Mouse (Mus musculus) neural tube, embryonic 14.5 days (tissue): Measurements from ENCODE around the gene Chrng. TPM values are rescaled to one million over a fixed set of nuclear protein-coding genes. Genes with fewer than 3 reads are reported as not detected.
A peak's percentile ranks its signal among the peaks of the same experiment; 100 is the strongest.

Experiments
- ATAC-seq: fragments of 200-750 bp; cut with Nextera tagmentation; 2 replicates; pipeline ENCODE4 v1.8.0; 2017; ENCODE audit warnings: low read depth, mild to moderate bottlenecking, moderate TSS enrichment, moderate library complexity
- H3K27ac ChIP-seq: fragments of 300-500 bp; sonication (generic); 2 replicates; pipeline ENCODE4 v1.5.1; 2014; ENCODE audit warnings: low read depth, mild to moderate bottlenecking, control low read depth, low read length, moderate library complexity, mixed read lengths
- H3K27me3 ChIP-seq: fragments of 300-500 bp; sonication (generic); 2 replicates; pipeline ENCODE4 v1.6.1; 2014; ENCODE audit warnings: low read length; ENCODE audit not compliant: control insufficient read depth, insufficient read depth
- H3K36me3 ChIP-seq: fragments of 300-500 bp; sonication (generic); 2 replicates; pipeline ENCODE4 v1.6.1; 2014; ENCODE audit warnings: low read length, mixed read lengths; ENCODE audit not compliant: control insufficient read depth, insufficient read depth
- H3K4me1 ChIP-seq: fragments of 300-500 bp; sonication (generic); 2 replicates; pipeline ENCODE4 v1.6.1; 2014; ENCODE audit warnings: low read length; ENCODE audit not compliant: control insufficient read depth, insufficient read depth
- H3K4me2 ChIP-seq: fragments of 300-500 bp; sonication (generic); 2 replicates; pipeline ENCODE4 v1.6.1; 2014; ENCODE audit warnings: mild to moderate bottlenecking, low read depth, low read length, control low read depth
- H3K4me3 ChIP-seq: fragments of 300-500 bp; sonication (generic); 2 replicates; pipeline ENCODE4 v1.5.1; 2014; ENCODE audit warnings: low read depth, low read length, control low read depth, mixed read lengths
- H3K9ac ChIP-seq: fragments of 300-500 bp; sonication (generic); replicated peaks from 2 replicates; pipeline ENCODE4 v1.6.1; 2014; ENCODE audit warnings: low read depth, mild to moderate bottlenecking, control low read depth, low read length, mixed read lengths
- H3K9me3 ChIP-seq: fragments of 300-500 bp; sonication (generic); 2 replicates; pipeline ENCODE4 v1.6.1; 2016; ENCODE audit warnings: low read length; ENCODE audit not compliant: control insufficient read depth
- WGBS: fragments of 180-500 bp; shearing (Covaris S2); extraction: QIAGEN DNeasy Blood & Tissue Kit; methylation state at CpG from one replicate; pipeline ENCODE4 v1.1.7; 2014; 5-methylcytosine and 5-hydroxymethylcytosine counted together
- polyA plus RNA-seq: library from polyadenylated mRNA; unstranded; fragments of >200 nt; fragmentation: Nextera tagmentation; extraction: Ambion mirVana; gene quantifications from 2 replicates; pipeline ENCODE4 v1.2.1, GENCODE M21; 2014

Gene Chrng
- polyA plus RNA-seq, 1 experiment from 2014 or later: not detected

DNA sequence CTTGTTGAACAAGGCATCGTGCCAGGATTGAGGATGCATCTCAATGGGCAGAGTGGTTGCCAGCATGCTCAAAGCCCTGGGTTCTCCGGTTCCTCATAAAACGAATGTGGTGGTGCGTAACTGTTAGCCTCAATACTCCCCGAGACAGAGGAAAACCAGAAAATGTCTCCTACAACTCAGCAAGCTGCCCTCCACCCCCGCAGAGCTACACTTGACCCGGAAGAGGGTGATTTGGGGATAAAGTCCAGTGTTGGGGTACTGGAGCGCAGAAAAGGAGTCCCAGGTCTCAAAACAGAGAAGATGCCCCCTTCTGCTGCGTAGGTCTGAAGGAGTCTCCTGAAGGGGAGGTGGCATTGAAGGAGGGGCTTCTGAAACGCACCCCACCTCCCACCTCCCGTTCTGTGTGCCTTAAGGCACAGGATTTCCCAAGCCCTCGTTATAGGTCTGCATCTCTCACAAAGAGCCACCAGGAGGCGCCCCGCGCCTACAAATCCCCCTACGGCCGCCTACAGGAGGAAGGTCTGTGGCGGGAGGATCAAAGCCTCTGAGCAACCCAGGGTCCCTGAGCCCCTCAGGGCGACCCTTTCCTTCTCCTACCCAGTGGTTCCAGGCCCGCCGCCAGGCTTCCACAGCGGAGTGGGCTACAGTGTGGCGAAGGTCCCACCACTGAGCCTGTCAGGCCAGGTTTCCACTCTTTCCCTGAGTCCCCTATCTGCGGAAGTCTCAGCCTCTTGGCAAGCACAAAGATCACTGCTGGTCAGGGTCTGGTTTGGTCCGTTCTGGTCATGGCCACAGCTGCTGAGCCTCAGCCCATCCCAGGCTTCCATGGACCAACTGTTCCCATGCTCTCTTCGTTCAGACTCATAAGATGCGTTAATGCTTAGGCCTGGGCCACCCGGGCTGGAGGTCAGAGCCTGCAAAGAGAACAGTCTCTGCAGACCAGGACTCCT lies 30.2 kb upstream of the Chrng start:
- WGBS: 19% methylated on average over 28 of the region's 28 CpGs

DNA sequence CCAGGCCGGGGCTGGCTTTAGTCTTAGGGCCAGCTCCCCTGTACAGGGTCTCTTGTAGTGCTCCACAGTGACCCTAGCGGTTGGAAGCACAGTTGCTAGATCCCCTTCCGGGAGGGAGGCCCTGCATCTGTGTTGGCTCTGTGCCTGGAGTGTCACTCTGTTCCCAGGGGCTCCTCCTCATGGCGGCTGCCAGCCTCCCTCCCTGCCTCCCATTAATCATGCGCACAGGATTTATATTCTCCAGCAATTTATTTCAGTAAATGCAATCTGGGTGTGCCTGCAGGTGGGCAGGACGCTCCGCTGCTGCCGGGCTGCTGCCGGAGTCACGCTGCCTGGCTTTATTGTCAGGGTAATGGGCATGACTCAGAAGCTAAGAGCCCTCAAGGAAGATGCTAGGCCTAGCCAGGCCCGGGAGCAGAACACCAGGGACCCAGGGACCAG lies 28.6 kb upstream of the Chrng start:
- Histone ChIP-seq H3K4me2 (no peak overlapping the region), H3K4me1 (peaks cover 17% of the 10 kb centered on the region), H3K27me3 (no peaks in the 10 kb centered on the region), H3K36me3 (no peaks in the 10 kb centered on the region), H3K9ac (no peak overlapping the region), H3K4me3 (no peak overlapping the region), H3K27ac (peak overlapping the region; percentile 52), H3K9me3 (no peaks in the 10 kb centered on the region)
- 2% methylated on average over 11 of the region's 11 CpGs for WGBS
- ATAC-seq: peak; percentile 89

More for the DNA sequence above, 30.2 kb upstream of the Chrng start:
- Histone ChIP-seq H3K27ac (no peak overlapping the region), H3K36me3 (no peaks in the 10 kb centered on the region), H3K27me3 (no peaks in the 10 kb centered on the region), H3K9ac (no peak overlapping the region), H3K4me1 (peaks cover 29% of the 10 kb centered on the region), H3K9me3 (no peaks in the 10 kb centered on the region), H3K4me2 (no peak overlapping the region), H3K4me3 (no peak overlapping the region)
- ATAC-seq: no peak

DNA sequence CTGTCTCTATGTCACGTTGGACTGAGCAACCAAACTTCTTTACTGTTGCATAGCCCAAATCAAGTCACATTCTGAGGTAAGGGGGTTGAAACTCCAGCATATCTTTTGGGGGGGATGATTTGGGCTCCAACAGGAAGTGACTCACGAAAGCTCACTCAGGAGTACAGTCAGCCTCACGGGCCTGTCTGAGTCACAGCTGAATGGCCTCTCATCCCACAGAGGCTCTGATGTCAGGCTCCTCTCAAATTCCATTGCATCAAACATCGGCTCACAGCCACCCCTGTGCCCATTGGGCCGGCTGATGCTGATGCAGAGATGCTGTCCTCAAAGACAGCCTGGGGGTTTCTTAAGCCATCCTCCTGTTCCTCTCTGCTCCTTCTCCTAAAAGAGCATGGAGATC lies 23.6 kb upstream of the Chrng start:
- ATAC-seq: no peak
- no peak overlapping the region for H3K27ac ChIP-seq
- no peak overlapping the region for H3K4me3 ChIP-seq
- no peaks in the 10 kb centered on the region for H3K9me3 ChIP-seq
- no peak overlapping the region for H3K9ac ChIP-seq
- H3K4me1 ChIP-seq: peaks cover 5% of the 10 kb centered on the region
- peaks cover 8% of the 10 kb centered on the region for H3K27me3 ChIP-seq
- no peak overlapping the region for H3K4me2 ChIP-seq
- no peaks in the 10 kb centered on the region for H3K36me3 ChIP-seq
- WGBS: 64% methylated on average over 5 of the region's 5 CpGs

DNA sequence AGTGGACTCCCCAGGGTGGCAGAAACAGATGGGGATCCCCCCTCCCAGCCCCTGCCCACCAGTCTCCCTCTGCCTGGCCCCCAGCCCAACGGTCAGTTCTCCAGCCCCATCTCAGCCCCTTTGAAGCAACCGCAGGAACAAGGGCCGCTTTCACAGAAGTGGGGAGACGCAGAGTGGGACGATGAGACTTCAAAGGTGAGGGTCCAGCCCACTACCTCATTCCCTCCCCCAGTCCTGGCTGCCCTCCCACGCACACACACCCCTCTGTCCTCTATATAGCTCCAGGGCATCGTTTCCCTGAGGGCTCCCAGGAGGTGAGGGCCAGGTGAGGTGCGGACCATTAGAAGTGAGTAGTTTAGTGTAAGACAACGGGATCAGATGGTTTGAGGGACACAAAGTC lies 21.4 kb upstream of the Chrng start, which contains the start of gene Prss56:
Gene Prss56, plus strand, starts transcription at position 301 of the 400 bp plus-strand sequence.
- no peak within 1 kb of the TSS for H3K27ac ChIP-seq
- 26% methylated on average over 9 of the region's 9 CpGs for WGBS
- H3K36me3 ChIP-seq: no peaks in the 10 kb centered on the region
- H3K9me3 ChIP-seq: no peaks in the 10 kb centered on the region
- H3K4me1 ChIP-seq: peaks cover 4% of the 10 kb centered on the region; the same call in 1 of the 2 replicates
- no peak within 1 kb of the TSS for H3K4me2 ChIP-seq
- no peak within 1 kb of the TSS for H3K4me3 ChIP-seq
- peaks cover 8% of the 10 kb centered on the region for H3K27me3 ChIP-seq
- ATAC-seq: no peak
- H3K9ac ChIP-seq: no peak within 1 kb of the TSS

DNA sequence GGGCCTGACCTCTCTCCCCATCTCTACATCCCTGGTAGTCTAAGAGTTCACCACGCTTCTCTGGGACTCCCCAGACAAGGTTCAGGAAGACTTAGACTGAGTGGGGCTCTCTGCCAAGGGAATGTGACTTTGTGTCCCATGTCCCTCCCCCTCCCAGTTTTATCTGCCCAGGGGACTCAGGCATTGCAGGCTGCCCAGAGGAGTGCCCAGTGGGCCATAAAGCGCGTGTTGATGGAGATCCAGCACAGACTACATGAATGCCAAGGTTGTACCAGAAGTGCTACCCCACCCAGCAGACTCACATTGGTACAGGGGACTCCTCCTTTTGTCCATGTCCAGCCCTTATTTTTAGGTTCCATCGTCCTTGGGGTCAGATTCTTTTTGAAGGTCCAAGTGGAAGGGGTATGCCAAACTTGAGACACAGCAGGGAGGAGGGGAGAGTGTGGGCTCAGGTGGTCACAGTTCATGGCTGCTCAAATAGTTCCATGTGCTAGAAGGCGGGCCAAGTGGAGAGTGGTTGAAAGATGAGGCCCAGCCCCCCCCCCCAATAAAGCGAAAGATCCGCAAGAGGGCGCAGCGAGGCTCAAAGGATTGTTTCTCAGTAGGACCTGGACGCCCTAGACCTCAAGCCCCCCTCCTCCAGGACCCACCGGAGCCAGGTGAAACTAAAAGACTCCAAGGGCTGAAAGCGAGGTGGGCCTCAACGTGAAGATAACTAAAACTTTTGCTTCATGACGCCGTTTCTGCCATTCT lies 20.3 kb upstream of the Chrng start:
- Histone ChIP-seq H3K4me1 (peaks cover 4% of the 10 kb centered on the region; the same call in 1 of the 2 replicates), H3K27me3 (peaks cover 8% of the 10 kb centered on the region), H3K4me2 (0 out of 2 replicates have a peak overlapping the region, but pooled peaks have one; percentile 14), H3K4me3 (no peak overlapping the region), H3K9ac (no peak overlapping the region), H3K36me3 (no peaks in the 10 kb centered on the region), H3K27ac (no peak overlapping the region), H3K9me3 (no peaks in the 10 kb centered on the region)
- no peak for ATAC-seq
- 29% methylated on average over 15 of the region's 15 CpGs for WGBS

DNA sequence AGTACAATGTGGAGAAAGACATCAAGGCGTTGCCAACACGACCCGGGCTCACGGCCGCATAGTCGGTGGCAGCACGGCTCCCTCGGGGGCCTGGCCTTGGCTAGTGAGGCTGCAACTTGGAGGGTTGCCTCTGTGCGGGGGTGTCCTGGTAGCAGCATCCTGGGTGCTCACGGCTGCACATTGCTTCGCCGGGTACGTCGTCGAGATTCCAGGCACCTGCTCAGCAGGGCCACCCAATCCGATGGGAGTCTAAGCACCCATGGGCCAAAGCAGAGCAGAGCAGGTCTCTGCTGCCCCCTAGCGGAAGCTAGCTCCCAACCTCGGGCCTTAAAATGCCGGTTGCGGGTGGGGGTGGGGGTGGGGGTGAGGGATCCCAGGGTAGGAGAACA lies 19.7 kb upstream of the Chrng start:
- Histone ChIP-seq H3K9ac (no peak overlapping the region), H3K36me3 (no peaks in the 10 kb centered on the region), H3K4me3 (no peak overlapping the region), H3K9me3 (no peaks in the 10 kb centered on the region), H3K4me1 (peaks cover 4% of the 10 kb centered on the region; the same call in 1 of the 2 replicates), H3K27me3 (peaks cover 8% of the 10 kb centered on the region), H3K4me2 (0 out of 2 replicates have a peak overlapping the region, but pooled peaks have one; percentile 14), H3K27ac (no peak overlapping the region)
- peak; percentile 28; the same call in 1 of the 2 replicates for ATAC-seq
- 2% methylated on average over 20 of the region's 20 CpGs for WGBS

DNA sequence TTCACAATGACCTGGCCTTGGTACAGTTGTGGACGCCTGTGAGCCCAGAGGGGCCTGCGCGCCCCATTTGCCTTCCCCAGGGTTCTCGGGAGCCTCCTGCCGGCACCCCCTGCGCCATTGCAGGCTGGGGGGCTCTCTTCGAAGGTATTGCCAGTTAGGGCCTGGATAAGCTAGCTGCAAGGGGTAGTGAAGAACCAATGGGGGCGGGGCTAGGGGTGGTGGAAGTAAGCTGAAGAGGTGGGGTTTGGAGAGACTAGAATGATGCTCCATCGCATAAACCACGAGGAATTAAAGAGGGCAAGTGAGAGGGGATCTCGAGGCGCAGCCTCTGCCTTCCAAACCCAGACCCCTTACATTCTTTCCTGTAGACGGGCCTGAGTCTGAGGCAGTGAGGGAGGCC lies 18.9 kb upstream of the Chrng start:
- H3K27ac ChIP-seq: no peak overlapping the region
- peaks cover 4% of the 10 kb centered on the region; the same call in 1 of the 2 replicates for H3K4me1 ChIP-seq
- H3K4me3 ChIP-seq: no peak overlapping the region
- H3K9me3 ChIP-seq: no peaks in the 10 kb centered on the region
- peaks cover 8% of the 10 kb centered on the region for H3K27me3 ChIP-seq
- ATAC-seq: no peak
- no peak overlapping the region for H3K9ac ChIP-seq
- H3K4me2 ChIP-seq: no peak overlapping the region
- 8% methylated on average over 13 of the region's 13 CpGs for WGBS
- no peaks in the 10 kb centered on the region for H3K36me3 ChIP-seq

DNA sequence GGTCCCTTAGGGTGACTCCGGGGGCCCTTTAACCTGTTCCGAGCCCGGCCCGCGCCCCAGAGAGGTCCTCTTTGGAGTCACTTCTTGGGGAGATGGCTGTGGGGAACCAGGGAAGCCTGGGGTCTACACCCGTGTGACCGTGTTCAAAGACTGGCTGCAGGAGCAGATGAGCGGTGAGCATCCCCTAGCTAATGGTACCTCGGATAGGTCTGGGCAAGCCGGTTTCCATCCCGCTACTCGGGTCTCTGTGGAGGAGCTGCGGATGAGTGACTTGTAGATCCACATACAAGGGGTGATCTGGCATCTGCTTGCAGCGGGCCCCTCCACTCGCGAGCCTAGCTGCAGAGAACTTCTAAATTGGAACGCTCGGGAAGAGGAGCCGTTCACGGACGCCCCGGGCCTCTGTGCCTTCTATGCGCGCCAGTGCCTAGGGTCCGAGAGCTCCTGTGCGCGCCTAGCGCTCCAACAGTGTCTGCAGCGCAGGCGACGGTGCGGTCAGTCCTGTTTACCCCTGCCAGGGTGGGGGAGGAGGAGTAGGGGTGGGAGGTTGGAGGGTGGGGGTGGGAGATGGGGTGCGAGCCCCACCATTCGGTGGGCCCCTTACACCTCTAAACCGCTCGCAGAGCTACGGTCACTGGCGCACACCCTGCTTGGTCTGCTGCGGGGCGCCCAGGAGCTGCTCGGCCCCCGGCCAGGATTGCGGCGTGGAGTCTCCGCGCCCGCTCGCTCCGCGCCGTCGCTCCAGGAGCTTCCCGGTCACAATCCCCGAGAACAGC lies 18.0 kb upstream of the Chrng start:
- H3K4me3 ChIP-seq: peak overlapping the region; percentile 43
- peak overlapping the region; percentile 88 for H3K4me2 ChIP-seq
- H3K4me1 ChIP-seq: peaks cover 4% of the 10 kb centered on the region; the same call in 1 of the 2 replicates
- peaks cover 8% of the 10 kb centered on the region for H3K27me3 ChIP-seq
- no peak overlapping the region for H3K27ac ChIP-seq
- H3K36me3 ChIP-seq: no peaks in the 10 kb centered on the region
- WGBS: 2% methylated on average over 54 of the region's 54 CpGs
- peak; percentile 61 for ATAC-seq
- H3K9me3 ChIP-seq: no peaks in the 10 kb centered on the region
- H3K9ac ChIP-seq: peak overlapping the region; percentile 52
